Mouse (Mus musculus) midbrain, postnatal 0 days (tissue): ENCODE data around the gene Muc16. TPM values are rescaled to one million over a fixed set of nuclear protein-coding genes. Genes with fewer than 3 reads are reported as not detected.

Source experiments
- ATAC-seq: fragments of 200-750 bp; cut with Nextera tagmentation; 2 replicates; pipeline ENCODE4 v1.8.0; 2017; ENCODE audit warnings: moderate number of reproducible peaks, mild to moderate bottlenecking, moderate TSS enrichment, moderate library complexity; ENCODE audit not compliant: low FRiP score
- DNase-seq: peaks from one replicate; pipeline ENCODE4 v3.0.0-alpha.2; 2015; ENCODE audit warnings: low spot score
- H3K27ac ChIP-seq: fragments of 300-500 bp; sonication (generic); 2 replicates; pipeline ENCODE4 v1.5.1; 2014; ENCODE audit warnings: low read depth, mild to moderate bottlenecking, low read length, mixed read lengths
- H3K27me3 ChIP-seq: fragments of 300-500 bp; sonication (generic); 2 replicates; pipeline ENCODE4 v1.6.1; 2014; ENCODE audit warnings: low read length, control low read depth, mixed read lengths; ENCODE audit not compliant: insufficient read depth
- H3K36me3 ChIP-seq: fragments of 300-500 bp; sonication (generic); 2 replicates; pipeline ENCODE4 v1.6.1; 2014; ENCODE audit warnings: low read length, control low read depth, mixed read lengths; ENCODE audit not compliant: insufficient read depth
- H3K4me1 ChIP-seq: fragments of 300-500 bp; sonication (generic); 2 replicates; pipeline ENCODE4 v1.6.1; 2014; ENCODE audit warnings: mild to moderate bottlenecking, control low read depth, antibody characterized with exemption, low read length, mixed read lengths; ENCODE audit not compliant: insufficient read depth
- H3K4me2 ChIP-seq: fragments of 300-500 bp; sonication (generic); 2 replicates; pipeline ENCODE4 v1.6.1; 2014; ENCODE audit warnings: low read depth, mild to moderate bottlenecking, low read length, mixed read lengths; ENCODE audit not compliant: poor library complexity, severe bottlenecking
- H3K4me3 ChIP-seq: fragments of 300-500 bp; sonication (generic); 2 replicates; pipeline ENCODE4 v1.5.1; 2014; ENCODE audit warnings: low read depth, mild to moderate bottlenecking, low read length, moderate library complexity
- H3K9ac ChIP-seq: fragments of 300-500 bp; sonication (generic); replicated peaks from 2 replicates; pipeline ENCODE4 v1.6.1; 2014; ENCODE audit warnings: mild to moderate bottlenecking, low read length, moderate library complexity, mixed read lengths; ENCODE audit not compliant: poor library complexity, severe bottlenecking
- H3K9me3 ChIP-seq: fragments of 300-500 bp; sonication (generic); 2 replicates; pipeline ENCODE4 v1.6.1; 2016; ENCODE audit warnings: low read length, control low read depth
- CTCF ChIP-seq: IDR thresholded peaks from 2 replicates; pipeline ENCODE4 v1.5.1; 2016; ENCODE audit warnings: antibody characterized with exemption, mild to moderate bottlenecking
- WGBS: fragments of 180-500 bp; shearing (Covaris S2); extraction: QIAGEN DNeasy Blood & Tissue Kit; methylation state at CpG from one replicate; pipeline ENCODE4 v1.1.7; 2014; 5-methylcytosine and 5-hydroxymethylcytosine counted together
- polyA plus RNA-seq: library from polyadenylated mRNA; unstranded; fragments of >200 nt; fragmentation: Nextera tagmentation; extraction: Ambion mirVana; gene quantifications from 2 replicates; pipeline ENCODE4 v1.2.1, GENCODE M21; 2015
- total RNA-seq: library from RNA; depleted of rRNA; stranded (reverse); fragments of >200 nt; gene quantifications from 2 replicates; pipeline ENCODE4 v1.2.3, GENCODE M21; 2014; rRNA removed

Gene Muc16
- total RNA-seq (0.05 TPM in 1 of 2 replicates, not detected in the other), polyA plus RNA-seq (not detected in 2 replicates)

- H3K4me3 ChIP-seq: no peak within 1 kb of the TSS
- H3K4me1 ChIP-seq: no peaks in the 10 kb centered on the region
- ATAC-seq (no peak), DNase-seq (no peak)
- no peaks in the 10 kb centered on the region for H3K36me3 ChIP-seq
- no peak within 1 kb of the TSS for H3K9ac ChIP-seq
- H3K27me3 ChIP-seq: no peaks in the 10 kb centered on the region
- WGBS: 78% methylated on average over 4 of the region's 4 CpGs
- no peaks in the 10 kb centered on the region for H3K9me3 ChIP-seq
- TF ChIP-seq CTCF: no peak
- H3K4me2 ChIP-seq: no peak within 1 kb of the TSS
- no peak within 1 kb of the TSS for H3K27ac ChIP-seq
Measured at GRCm38 (mm10) chr9:18674480-18675154, at the start of gene Muc16. Gene Muc16, minus strand, starts transcription at chr9:18674530.

DNA sequence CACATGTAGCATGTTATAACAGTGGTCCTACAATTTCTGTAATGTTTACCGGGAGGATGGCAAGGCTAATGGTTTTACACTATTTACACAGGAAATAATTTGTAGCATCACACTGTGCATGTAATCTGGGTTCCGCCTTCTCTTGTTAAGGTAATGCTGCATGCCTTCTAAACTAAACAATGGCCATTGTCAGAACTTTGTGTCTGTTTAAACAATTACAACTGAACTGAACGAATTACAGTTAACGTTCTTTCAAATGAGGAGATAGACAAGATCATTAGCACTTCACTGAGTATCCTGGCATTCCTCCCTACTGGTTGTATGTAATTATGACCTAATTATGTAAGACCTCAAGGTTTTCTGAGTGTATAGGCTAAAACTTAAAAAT, 48.4 kb upstream of the Muc16 start:
- H3K36me3 ChIP-seq: no peaks in the 10 kb centered on the region
- H3K9ac ChIP-seq: no peak overlapping the region
- no peaks in the 10 kb centered on the region for H3K9me3 ChIP-seq
- DNase-seq (no peak), ATAC-seq (no peak)
- 29% methylated on average over 4 of the region's 4 CpGs for WGBS
- H3K27ac ChIP-seq: no peak overlapping the region
- no peaks in the 10 kb centered on the region for H3K4me1 ChIP-seq
- no peak for TF ChIP-seq CTCF
- H3K4me2 ChIP-seq: no peak overlapping the region
- H3K27me3 ChIP-seq: no peaks in the 10 kb centered on the region
- no peak overlapping the region for H3K4me3 ChIP-seq

- TF ChIP-seq CTCF: no peak
- H3K27me3 ChIP-seq: no peaks in the 10 kb centered on the region
- WGBS: 26% methylated on average over 6 of the region's 6 CpGs
- ATAC-seq: peak; percentile 54; the same call in 1 of the 2 replicates
- H3K27ac ChIP-seq: no peak overlapping the region
- no peaks in the 10 kb centered on the region for H3K4me1 ChIP-seq
- no peak overlapping the region for H3K9ac ChIP-seq
- H3K9me3 ChIP-seq: no peaks in the 10 kb centered on the region
- no peak overlapping the region for H3K4me2 ChIP-seq
- no peaks in the 10 kb centered on the region for H3K36me3 ChIP-seq
- no peak overlapping the region for H3K4me3 ChIP-seq
- DNase-seq: peak; percentile 14
Measured at GRCm38 (mm10) chr9:18721931-18722711, 47.8 kb upstream of the Muc16 start.

GRCm38 (mm10) chr9:18721011-18721410, 46.7 kb upstream of the Muc16 start:
- H3K9me3 ChIP-seq: no peaks in the 10 kb centered on the region
- no peak for TF ChIP-seq CTCF
- H3K27me3 ChIP-seq: no peaks in the 10 kb centered on the region
- no peak overlapping the region for H3K4me2 ChIP-seq
- ATAC-seq (no peak), DNase-seq (no peak)
- H3K9ac ChIP-seq: no peak overlapping the region
- H3K4me3 ChIP-seq: no peak overlapping the region
- WGBS: 33% methylated on average over 2 of the region's 2 CpGs
- no peaks in the 10 kb centered on the region for H3K36me3 ChIP-seq
- no peak overlapping the region for H3K27ac ChIP-seq
- H3K4me1 ChIP-seq: no peaks in the 10 kb centered on the region

DNA sequence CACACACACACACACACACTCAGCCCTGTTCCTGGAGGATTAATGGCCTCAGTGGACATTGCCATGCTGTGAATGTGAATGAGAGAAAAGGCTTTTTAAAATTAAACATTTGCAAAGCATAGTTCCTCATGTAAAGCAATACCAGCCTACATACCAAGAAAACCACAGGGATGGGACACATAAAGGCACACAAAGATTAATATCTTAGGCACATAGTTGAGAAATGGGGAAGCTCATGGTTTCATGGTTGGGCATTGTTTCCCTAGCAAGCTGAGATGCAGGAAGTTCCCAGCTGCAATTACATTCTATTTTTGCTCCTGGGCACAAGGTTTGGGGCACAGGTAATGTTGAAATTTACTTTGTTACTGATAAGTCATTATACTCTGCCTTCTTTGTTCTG, 31.3 kb upstream of the Muc16 start:
- H3K27me3 ChIP-seq: no peaks in the 10 kb centered on the region
- H3K9me3 ChIP-seq: no peaks in the 10 kb centered on the region
- H3K9ac ChIP-seq: no peak overlapping the region
- no peak overlapping the region for H3K4me2 ChIP-seq
- no peaks in the 10 kb centered on the region for H3K36me3 ChIP-seq
- H3K4me3 ChIP-seq: no peak overlapping the region
- ATAC-seq (no peak), DNase-seq (no peak)
- no peaks in the 10 kb centered on the region for H3K4me1 ChIP-seq
- H3K27ac ChIP-seq: no peak overlapping the region
- no peak for TF ChIP-seq CTCF

- ATAC-seq (no peak), DNase-seq (no peak)
- no peak overlapping the region for H3K27ac ChIP-seq
- H3K4me2 ChIP-seq: no peak overlapping the region
- H3K4me1 ChIP-seq: no peaks in the 10 kb centered on the region
- no peak overlapping the region for H3K9ac ChIP-seq
- 28% methylated on average over 2 of the region's 2 CpGs for WGBS
- H3K4me3 ChIP-seq: no peak overlapping the region
- TF ChIP-seq CTCF: no peak
- no peaks in the 10 kb centered on the region for H3K9me3 ChIP-seq
- H3K27me3 ChIP-seq: no peaks in the 10 kb centered on the region
- H3K36me3 ChIP-seq: no peaks in the 10 kb centered on the region
Measured at GRCm38 (mm10) chr9:18598366-18598765, 76.0 kb downstream of the Muc16 start.
